Comparison of ENCODE assay signal across 8 mouse cellular contexts in genomic region chr4:135986301-135986942, GRCm38 (mm10). TPM values are rescaled to one million over a fixed set of nuclear protein-coding genes. Genes with fewer than 3 reads are reported as not detected.
DNase-seq lines count a peak whose midpoint lies in the region; ATAC-seq and TF ChIP-seq lines count a peak whose summit lies in the region.

No protein-coding gene starts in this region.

- peak overlapping the region; percentile 98 for H3K9ac ChIP-seq in heart, embryonic 13.5 days
- peak overlapping the region; percentile 61 for H3K9ac ChIP-seq in CH12.LX (ENCODE audit: insufficient read depth, low read depth)
- H3K9ac ChIP-seq in liver, adult 2 months (ENCODE audit: low read depth, low read length): peak overlapping the region; percentile 93
- peak overlapping the region; percentile 87 for H3K9ac ChIP-seq in stomach, embryonic 14.5 days (replicated peaks; ENCODE audit: low read depth, low read length)

- TF ChIP-seq EP300 in CH12.LX (IDR thresholded peaks at IDR 0.05; ENCODE audit: low read length): no peak

- peak overlapping the region; percentile 96 for H3K4me2 ChIP-seq in heart, embryonic 13.5 days
- H3K4me2 ChIP-seq in CH12.LX (ENCODE audit: insufficient read depth, low read depth, poor library complexity, severe bottlenecking): peak overlapping the region; percentile 82
- H3K4me2 ChIP-seq in stomach, embryonic 14.5 days (replicated peaks; ENCODE audit: low read depth, low read length): peak overlapping the region; percentile 85

- 0 out of 2 replicates have a peak, but pooled peaks cover under 1% of the 10 kb centered on the region for H3K9me3 ChIP-seq in heart, embryonic 13.5 days
- peaks cover under 1% of the 10 kb centered on the region for H3K9me3 ChIP-seq in CH12.LX (replicated peaks; ENCODE audit: low read length)
- H3K9me3 ChIP-seq in forebrain, embryonic 10.5 days: no peaks in the 10 kb centered on the region
- H3K9me3 ChIP-seq in stomach, embryonic 14.5 days (ENCODE audit: control insufficient read depth, low read depth, low read length): no peaks in the 10 kb centered on the region

- peaks cover 41% of the 10 kb centered on the region for H3K36me3 ChIP-seq in heart, embryonic 13.5 days
- H3K36me3 ChIP-seq in CH12.LX (replicated peaks in 1 of 2; ENCODE audit: control insufficient read depth in 1 of 2, insufficient read depth in 1 of 2, low read length in 1 of 2): peaks cover 20 to 37% of the 10 kb centered on the region in 2 experiments
- peaks cover 41% of the 10 kb centered on the region for H3K36me3 ChIP-seq in forebrain, embryonic 10.5 days (replicated peaks)
- H3K36me3 ChIP-seq in liver, adult 2 months (ENCODE audit: control insufficient read depth, insufficient read depth, low read length): no peaks in the 10 kb centered on the region; the same call in 1 of the 2 replicates
- H3K36me3 ChIP-seq in stomach, embryonic 14.5 days (ENCODE audit: control insufficient read depth, insufficient read depth, low read length): peaks cover 22% of the 10 kb centered on the region

- WGBS in heart, embryonic 13.5 days: 7% methylated on average over 23 of the region's 23 CpGs
- WGBS in forebrain, embryonic 10.5 days: 10% methylated on average over 23 of the region's 23 CpGs
- WGBS in liver, adult 2 months: 6% methylated on average over 23 of the region's 23 CpGs
- 6% methylated on average over 23 of the region's 23 CpGs for WGBS in stomach, embryonic 14.5 days

- no peak for TF ChIP-seq POLR2A in CH12.LX (IDR thresholded peaks at IDR 0.05; ENCODE audit: low read depth, low read length)
- TF ChIP-seq POLR2A in liver, adult 2 months (IDR thresholded peaks at IDR 0.05; ENCODE audit: extremely low read depth, insufficient read depth, low read length): no peak

- DNase-seq in heart, adult 8-10 months (ENCODE audit: low spot score): no peak
- DNase-seq in CH12.LX (ENCODE audit: extremely low read depth): no peak
- DNase-seq in forebrain, embryonic 10.5 days (ENCODE audit: extremely low spot score, low spot score): no peak
- no peak for DNase-seq in liver, adult 2 months (ENCODE audit: extremely low read depth, low read depth, low spot score)
- no peak for DNase-seq in left cerebral cortex, adult 18-20 months (ENCODE audit: low spot score in 2 of 2)
- DNase-seq in thymus, postnatal 14 days: no peak

- TF ChIP-seq CTCF in CH12.LX (conservative IDR thresholded peaks at IDR 0.05 in 1 of 2, IDR thresholded peaks at IDR 0.05 in 1 of 2; ENCODE audit: low read depth in 2 of 2, low read length in 2 of 2): no peak
- no peak for TF ChIP-seq CTCF in liver, adult 2 months (IDR thresholded peaks at IDR 0.05; ENCODE audit: low read depth, low read length)

- H3K4me1 ChIP-seq in heart, embryonic 13.5 days: peaks cover 24% of the 10 kb centered on the region
- H3K4me1 ChIP-seq in CH12.LX (ENCODE audit: control insufficient read depth in 1 of 2, insufficient read depth in 2 of 2): peaks cover 2 to 26% of the 10 kb centered on the region in 2 experiments; a peak in 2 of 4 replicates
- peaks cover 30% of the 10 kb centered on the region for H3K4me1 ChIP-seq in forebrain, embryonic 10.5 days
- peaks cover 9% of the 10 kb centered on the region for H3K4me1 ChIP-seq in liver, adult 2 months (ENCODE audit: control insufficient read depth, insufficient read depth, low read length)
- peaks cover 12% of the 10 kb centered on the region for H3K4me1 ChIP-seq in stomach, embryonic 14.5 days (ENCODE audit: control insufficient read depth, insufficient read depth, low read length)

- H3K79me2 ChIP-seq in CH12.LX (replicated peaks; ENCODE audit: control insufficient read depth, extremely low read depth, insufficient read depth, poor library complexity, severe bottlenecking): peaks cover 21% of the 10 kb centered on the region
- H3K79me2 ChIP-seq in liver, adult 2 months (ENCODE audit: control insufficient read depth, insufficient read depth, low read length): peaks cover 8% of the 10 kb centered on the region; the same call in 1 of the 2 replicates

- peak overlapping the region; percentile 91 for H3K4me3 ChIP-seq in heart, embryonic 13.5 days
- H3K4me3 ChIP-seq in CH12.LX (replicated peaks in 1 of 3; ENCODE audit: low read depth in 2 of 3, low read length in 2 of 3, poor library complexity in 1 of 3): peak overlapping the region; percentile 96 to 99 (median 96)
- peak overlapping the region; percentile 99 for H3K4me3 ChIP-seq in forebrain, embryonic 10.5 days
- peak overlapping the region; percentile 55 for H3K4me3 ChIP-seq in liver, adult 2 months (ENCODE audit: insufficient read depth, low read depth, low read length)
- H3K4me3 ChIP-seq in stomach, embryonic 14.5 days (ENCODE audit: low read depth, low read length): peak overlapping the region; percentile 92

- no peak for TF ChIP-seq RAD21 in CH12.LX (IDR thresholded peaks at IDR 0.05; ENCODE audit: low read depth, low read length)

- H3K27ac ChIP-seq in heart, embryonic 13.5 days (replicated peaks): peak overlapping the region; percentile 91
- peak overlapping the region; percentile 6; the same call in 1 of the 2 replicates for H3K27ac ChIP-seq in CH12.LX (ENCODE audit: insufficient read depth, low read depth)
- H3K27ac ChIP-seq in forebrain, embryonic 10.5 days: peak overlapping the region; percentile 94
- H3K27ac ChIP-seq in liver, adult 2 months (replicated peaks; ENCODE audit: insufficient read depth, low read depth, low read length): peak overlapping the region; percentile 54
- peak overlapping the region; percentile 84 for H3K27ac ChIP-seq in stomach, embryonic 14.5 days (ENCODE audit: low read length)

- dilution Hi-C loops in CH12.LX (cut with MboI; ENCODE audit: extremely low pct_ligation_motif_present, extremely low pct_unique_long_range_greater_than_20kb, low sequenced_read_pairs): no loop called here

- H3K27me3 ChIP-seq in heart, embryonic 13.5 days (replicated peaks): no peaks in the 10 kb centered on the region
- no peaks in the 10 kb centered on the region for H3K27me3 ChIP-seq in CH12.LX (replicated peaks)
- H3K27me3 ChIP-seq in forebrain, embryonic 10.5 days (ENCODE audit: poor library complexity, severe bottlenecking): no peaks in the 10 kb centered on the region
- H3K27me3 ChIP-seq in liver, adult 2 months (ENCODE audit: control insufficient read depth, insufficient read depth, low read length): no peaks in the 10 kb centered on the region
- H3K27me3 ChIP-seq in stomach, embryonic 14.5 days (ENCODE audit: control insufficient read depth, insufficient read depth, low read length): no peaks in the 10 kb centered on the region

- in situ Hi-C loops in CH12.LX (cut with MboI; ENCODE audit: low pct_ligation_motif_present, low pct_unique_long_range_greater_than_20kb, low sequenced_read_pairs): loop anchor here (5.0 kb wide), 1 partner anchor 46 kb away; no protein-coding TSS in a partner anchor

- no peak for ATAC-seq in heart, embryonic 13.5 days (ENCODE audit: extremely low read depth, insufficient number of reproducible peaks, low FRiP score, low TSS enrichment)
- 0 out of 2 replicates have a peak, but pooled peaks have one; percentile 19 for ATAC-seq in stomach, embryonic 14.5 days (ENCODE audit: insufficient number of reproducible peaks, insufficient read depth, low FRiP score, low read depth)

RNA-seq across cellular contexts. Expression of gene Pithd1, which starts 0.6 kb away (rescaled TPM):
- polyA plus RNA-seq in heart, embryonic 13.5 days (2015; fragmentation: Nextera tagmentation; extraction: Ambion mirVana): 39.2 and 42.0 TPM in 2 replicates
- 10 to 100 TPM; 20.8 to 23.4 (median 21.6) TPM for total RNA-seq in heart, adult 8-10 months (2022)
- total RNA-seq in CH12.LX (2012; rRNA removed): 53.2 and 65.4 TPM in 2 replicates
- total RNA-seq in CH12.LX (2014; rRNA removed): 87.5 and 93.2 TPM in 2 replicates
- 53.2 and 67.1 TPM in 2 replicates for polyA plus RNA-seq in CH12.LX (2012; ENCODE audit: insufficient read length, low read depth)
- 73.6 and 75.8 TPM in 2 replicates for polyA plus RNA-seq in forebrain, embryonic 10.5 days (2016; fragmentation: Nextera tagmentation; extraction: Ambion mirVana)
- 20.3 and 21.0 TPM in 2 replicates for total RNA-seq in liver, adult 2 months (2014; rRNA removed)
- 28.8 and 41.0 TPM in 2 replicates for polyA plus RNA-seq in liver, adult 2 months (2012; rRNA removed)
- polyA plus RNA-seq in stomach, embryonic 14.5 days (2014; fragmentation: Nextera tagmentation; extraction: Ambion mirVana): 45.9 and 46.6 TPM in 2 replicates
- total RNA-seq in left cerebral cortex, adult 18-20 months (2021): 10 to 100 TPM; 93.6 to 94.4 TPM

RNA-seq across cellular contexts. Expression of gene Lypla2, which starts 14.0 kb away (rescaled TPM):
- 65.5 and 75.4 TPM in 2 replicates for polyA plus RNA-seq in heart, embryonic 13.5 days (2015; fragmentation: Nextera tagmentation; extraction: Ambion mirVana)
- total RNA-seq in heart, adult 8-10 months (2022): 10 to 100 TPM; 32.5 to 38.4 (median 35.9) TPM
- total RNA-seq in CH12.LX (2012; rRNA removed) (54.0 and 54.9 TPM in 2 replicates), CH12.LX (2014; rRNA removed) (55.9 and 57.2 TPM in 2 replicates)
- 91.8 and 96.5 TPM in 2 replicates for polyA plus RNA-seq in CH12.LX (2012; ENCODE audit: insufficient read length, low read depth)
- 204 and 210 TPM in 2 replicates for polyA plus RNA-seq in forebrain, embryonic 10.5 days (2016; fragmentation: Nextera tagmentation; extraction: Ambion mirVana)
- total RNA-seq in liver, adult 2 months (2014; rRNA removed): 21.8 and 25.9 TPM in 2 replicates
- polyA plus RNA-seq in liver, adult 2 months (2012; rRNA removed): 113 and 116 TPM in 2 replicates
- polyA plus RNA-seq in stomach, embryonic 14.5 days (2014; fragmentation: Nextera tagmentation; extraction: Ambion mirVana): 101 and 104 TPM in 2 replicates
- 10 to 100 TPM; 94.5 to 97.4 TPM for total RNA-seq in left cerebral cortex, adult 18-20 months (2021)

RNA-seq across cellular contexts. Expression of gene Gale, which starts 22.9 kb away (rescaled TPM):
- polyA plus RNA-seq in heart, embryonic 13.5 days (2015; fragmentation: Nextera tagmentation; extraction: Ambion mirVana): 23.6 and 28.7 TPM in 2 replicates
- 1 to 10 TPM; 1.2 to 3.2 (median 1.6) TPM for total RNA-seq in heart, adult 8-10 months (2022)
- total RNA-seq in CH12.LX (2012; rRNA removed): 39.4 and 40.5 TPM in 2 replicates
- 32.9 and 34.8 TPM in 2 replicates for total RNA-seq in CH12.LX (2014; rRNA removed)
- 23.6 and 23.8 TPM in 2 replicates for polyA plus RNA-seq in CH12.LX (2012; ENCODE audit: insufficient read length, low read depth)
- polyA plus RNA-seq in forebrain, embryonic 10.5 days (2016; fragmentation: Nextera tagmentation; extraction: Ambion mirVana): 39.7 and 41.0 TPM in 2 replicates
- 34.2 and 38.5 TPM in 2 replicates for total RNA-seq in liver, adult 2 months (2014; rRNA removed)
- polyA plus RNA-seq in liver, adult 2 months (2012; rRNA removed): 32.0 and 33.6 TPM in 2 replicates
- polyA plus RNA-seq in stomach, embryonic 14.5 days (2014; fragmentation: Nextera tagmentation; extraction: Ambion mirVana): 47.7 and 48.1 TPM in 2 replicates
- total RNA-seq in left cerebral cortex, adult 18-20 months (2021): 10 to 100 TPM; 25.0 to 28.0 TPM

RNA-seq across cellular contexts. Expression of gene Eloa, which starts 35.1 kb away (rescaled TPM):
- polyA plus RNA-seq in heart, embryonic 13.5 days (2015; fragmentation: Nextera tagmentation; extraction: Ambion mirVana): 28.5 and 29.4 TPM in 2 replicates
- total RNA-seq in heart, adult 8-10 months (2022): 10 to 100 TPM; 32.2 to 33.9 (median 33.1) TPM
- total RNA-seq in CH12.LX (2012; rRNA removed): 45.8 and 52.2 TPM in 2 replicates
- 64.9 and 66.0 TPM in 2 replicates for total RNA-seq in CH12.LX (2014; rRNA removed)
- 61.6 and 66.2 TPM in 2 replicates for polyA plus RNA-seq in CH12.LX (2012; ENCODE audit: insufficient read length, low read depth)
- 35.2 and 36.7 TPM in 2 replicates for polyA plus RNA-seq in forebrain, embryonic 10.5 days (2016; fragmentation: Nextera tagmentation; extraction: Ambion mirVana)
- 16.1 and 16.7 TPM in 2 replicates for total RNA-seq in liver, adult 2 months (2014; rRNA removed)
- polyA plus RNA-seq in liver, adult 2 months (2012; rRNA removed): 7.3 and 8.1 TPM in 2 replicates
- polyA plus RNA-seq in stomach, embryonic 14.5 days (2014; fragmentation: Nextera tagmentation; extraction: Ambion mirVana): 39.8 and 43.9 TPM in 2 replicates
- 10 to 100 TPM; 25.6 to 26.0 TPM for total RNA-seq in left cerebral cortex, adult 18-20 months (2021)

RNA-seq across cellular contexts. Expression of gene Hmgcl, which starts 40.2 kb away (rescaled TPM):
- 73.0 and 81.6 TPM in 2 replicates for polyA plus RNA-seq in heart, embryonic 13.5 days (2015; fragmentation: Nextera tagmentation; extraction: Ambion mirVana)
- total RNA-seq in heart, adult 8-10 months (2022): 10 to 100 TPM; 83.3 to 91.3 (median 85.0) TPM
- total RNA-seq in CH12.LX (2012; rRNA removed) (32.4 and 42.7 TPM in 2 replicates), CH12.LX (2014; rRNA removed) (38.0 and 39.5 TPM in 2 replicates)
- 27.2 and 27.6 TPM in 2 replicates for polyA plus RNA-seq in CH12.LX (2012; ENCODE audit: insufficient read length, low read depth)
- 65.0 and 65.4 TPM in 2 replicates for polyA plus RNA-seq in forebrain, embryonic 10.5 days (2016; fragmentation: Nextera tagmentation; extraction: Ambion mirVana)
- total RNA-seq in liver, adult 2 months (2014; rRNA removed): 179 and 187 TPM in 2 replicates
- polyA plus RNA-seq in liver, adult 2 months (2012; rRNA removed): 266 and 291 TPM in 2 replicates
- polyA plus RNA-seq in stomach, embryonic 14.5 days (2014; fragmentation: Nextera tagmentation; extraction: Ambion mirVana): 85.5 and 87.7 TPM in 2 replicates
- 10 to 100 TPM; 36.0 to 36.7 TPM for total RNA-seq in left cerebral cortex, adult 18-20 months (2021)

Comparison
In these comparisons a context has a peak if more than half of its experiments do, and no peak if none do; other contexts are left out.
1. H3K27ac ChIP-seq: peak in every context shown above with its lines; median percentile 94 in forebrain, embryonic 10.5 days; 91 in heart, embryonic 13.5 days; 84 in stomach, embryonic 14.5 days; 54 in liver, adult 2 months; 6 in CH12.LX.